ENCODE assay signal across 14 mouse cellular contexts in the genomic region with DNA sequence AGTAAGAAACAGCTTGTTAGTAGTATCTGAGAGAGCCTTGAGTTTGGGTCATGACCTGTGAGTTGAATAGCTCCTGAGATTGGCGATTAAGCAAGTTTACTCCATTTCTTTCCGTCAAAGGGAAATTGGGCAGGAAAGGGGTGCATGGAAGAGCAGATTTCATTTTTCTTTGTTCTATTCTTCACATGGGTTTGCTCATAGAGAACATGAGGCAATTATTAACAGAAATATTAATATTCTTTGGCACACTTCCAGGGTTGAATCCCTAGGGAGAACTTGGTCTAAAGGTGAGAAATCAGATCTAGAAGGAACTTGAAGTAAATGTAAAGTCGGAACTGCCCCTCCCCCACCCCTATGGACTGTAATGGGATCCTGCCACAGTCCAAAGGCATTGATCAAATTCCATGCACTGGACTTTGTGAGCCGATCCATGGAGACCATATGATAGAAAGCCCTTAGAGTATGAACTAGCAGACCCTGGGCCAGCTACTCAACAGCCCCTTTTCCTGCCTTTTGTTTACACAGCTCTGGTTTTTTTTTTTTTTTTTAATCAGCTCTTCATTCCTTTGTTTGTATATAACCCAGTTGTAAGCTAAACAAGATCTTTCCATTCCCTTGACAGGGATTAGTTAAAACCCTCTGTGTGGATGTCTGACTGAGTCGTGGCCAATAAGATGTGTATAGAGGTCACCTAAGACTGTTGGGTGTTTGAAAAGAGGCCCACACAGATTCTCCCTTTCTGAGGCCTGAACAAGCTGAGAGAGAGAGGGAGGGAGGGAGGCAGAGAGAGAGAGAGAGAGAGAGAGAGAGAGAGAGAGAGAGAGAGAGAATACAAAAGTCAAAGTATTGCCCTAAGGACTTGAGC. TPM values are rescaled to one million over a fixed set of nuclear protein-coding genes. Genes with fewer than 3 reads are reported as not detected.
A peak's percentile ranks its signal among the peaks of the same experiment; 100 is the strongest.
DNase-seq lines count a peak whose midpoint lies in the region; ATAC-seq and TF ChIP-seq lines count a peak whose summit lies in the region.
"Had no signal": no experiment of that assay in that cellular context is flagged by ENCODE, and none has a peak within 500 bp of the region (broad histone marks: within the 10 kb centered on the region; RNA-seq: fewer than 3 reads in every experiment).

No protein-coding gene starts in this region.

- H3K27me3 ChIP-seq in hindbrain, embryonic 10.5 days (ENCODE audit: insufficient read depth, poor library complexity, severe bottlenecking) = no peaks in the 10 kb centered on the region
- no peaks in the 10 kb centered on the region for H3K27me3 ChIP-seq in hindbrain, embryonic 14.5 days (ENCODE audit: control insufficient read depth, insufficient read depth, low read length)
- H3K27me3 ChIP-seq in lung, embryonic 14.5 days (ENCODE audit: insufficient read depth, low read length) = no peaks in the 10 kb centered on the region
- H3K27me3 ChIP-seq in embryonic facial prominence, embryonic 10.5 days (replicated peaks; ENCODE audit: low read depth, poor library complexity, severe bottlenecking) = no peaks in the 10 kb centered on the region
- H3K27me3 ChIP-seq in midbrain, embryonic 14.5 days (ENCODE audit: control insufficient read depth, insufficient read depth, low read length) = no peaks in the 10 kb centered on the region

- H3K4me2 ChIP-seq in hindbrain, embryonic 14.5 days (replicated peaks) = no peak overlapping the region
- H3K4me2 ChIP-seq in lung, embryonic 14.5 days = no peak overlapping the region
- H3K4me2 ChIP-seq in midbrain, embryonic 14.5 days (ENCODE audit: low read length) = no peak overlapping the region

- DNase-seq in hindbrain, embryonic 10.5 days (ENCODE audit: low spot score) = peak; percentile 41
- DNase-seq in hindbrain, embryonic 14.5 days (ENCODE audit: low spot score) = no peak
- DNase-seq in lung, embryonic 14.5 days = peak; percentile 55
- DNase-seq in lung, postnatal 10 days = no peak
- DNase-seq in embryonic facial prominence, embryonic 10.5 days (ENCODE audit: low spot score) = peak; percentile 59
- DNase-seq in midbrain, embryonic 14.5 days = peak; percentile 18
- no peak for DNase-seq in gastrocnemius, postnatal 36 days
- DNase-seq in adrenal gland, postnatal 36 days = no peak
- DNase-seq: adrenal gland, postnatal 25 days; cerebellum, postnatal 36 days; heart, postnatal 36 days; right cerebral cortex, postnatal 14 days; thymus, postnatal 25 days had no signal

- ATAC-seq in hindbrain, embryonic 14.5 days (ENCODE audit: low FRiP score) = no peak
- ATAC-seq in lung, embryonic 14.5 days (ENCODE audit: insufficient read depth) = peak; percentile 87
- ATAC-seq in midbrain, embryonic 14.5 days (ENCODE audit: low FRiP score, low TSS enrichment) = no peak

- 59% methylated on average over 5 of the region's 5 CpGs for WGBS in hindbrain, embryonic 10.5 days
- WGBS in hindbrain, embryonic 14.5 days = 68% methylated on average over 5 of the region's 5 CpGs
- 16% methylated on average over 5 of the region's 5 CpGs for WGBS in lung, embryonic 14.5 days
- WGBS in embryonic facial prominence, embryonic 10.5 days = 33% methylated on average over 5 of the region's 5 CpGs
- WGBS in midbrain, embryonic 14.5 days = 39% methylated on average over 5 of the region's 5 CpGs

- H3K9me3 ChIP-seq in hindbrain, embryonic 10.5 days = no peaks in the 10 kb centered on the region
- no peaks in the 10 kb centered on the region for H3K9me3 ChIP-seq in hindbrain, embryonic 14.5 days (ENCODE audit: control insufficient read depth, low read length)
- no peaks in the 10 kb centered on the region for H3K9me3 ChIP-seq in lung, embryonic 14.5 days (ENCODE audit: low read depth, low read length)
- no peaks in the 10 kb centered on the region for H3K9me3 ChIP-seq in embryonic facial prominence, embryonic 10.5 days
- H3K9me3 ChIP-seq in midbrain, embryonic 14.5 days (ENCODE audit: control insufficient read depth, low read length) = no peaks in the 10 kb centered on the region

- no peaks in the 10 kb centered on the region for H3K36me3 ChIP-seq in hindbrain, embryonic 10.5 days
- H3K36me3 ChIP-seq in hindbrain, embryonic 14.5 days (replicated peaks; ENCODE audit: control insufficient read depth, insufficient read depth) = no peaks in the 10 kb centered on the region
- no peaks in the 10 kb centered on the region for H3K36me3 ChIP-seq in lung, embryonic 14.5 days (ENCODE audit: insufficient read depth)
- no peaks in the 10 kb centered on the region for H3K36me3 ChIP-seq in embryonic facial prominence, embryonic 10.5 days (replicated peaks)
- no peaks in the 10 kb centered on the region for H3K36me3 ChIP-seq in midbrain, embryonic 14.5 days (ENCODE audit: control insufficient read depth, insufficient read depth, low read length)

- no peak for TF ChIP-seq CTCF in lung, embryonic 14.5 days (IDR thresholded peaks at IDR 0.05; ENCODE audit: low read depth)

- no peak overlapping the region for H3K4me3 ChIP-seq in hindbrain, embryonic 10.5 days
- H3K4me3 ChIP-seq in hindbrain, embryonic 14.5 days (replicated peaks; ENCODE audit: low read length) = no peak overlapping the region
- no peak overlapping the region for H3K4me3 ChIP-seq in lung, embryonic 14.5 days (ENCODE audit: low read depth, low read length)
- no peak overlapping the region for H3K4me3 ChIP-seq in embryonic facial prominence, embryonic 10.5 days
- H3K4me3 ChIP-seq in midbrain, embryonic 14.5 days (replicated peaks; ENCODE audit: low read depth, low read length) = no peak overlapping the region

- H3K27ac ChIP-seq in hindbrain, embryonic 10.5 days = no peak overlapping the region
- H3K27ac ChIP-seq in hindbrain, embryonic 14.5 days = no peak overlapping the region
- H3K27ac ChIP-seq in lung, embryonic 14.5 days (ENCODE audit: low read depth) = peak overlapping the region; percentile 63; the same call in 1 of the 2 replicates
- H3K27ac ChIP-seq in embryonic facial prominence, embryonic 10.5 days (replicated peaks) = peak overlapping the region; percentile 44; the same call in 1 of the 2 replicates
- no peak overlapping the region for H3K27ac ChIP-seq in midbrain, embryonic 14.5 days (replicated peaks; ENCODE audit: low read depth, low read length)

- H3K9ac ChIP-seq in hindbrain, embryonic 14.5 days = no peak overlapping the region
- H3K9ac ChIP-seq in lung, embryonic 14.5 days = no peak overlapping the region
- no peak overlapping the region for H3K9ac ChIP-seq in midbrain, embryonic 14.5 days (replicated peaks; ENCODE audit: low read length)

- intact Hi-C loops in gastrocnemius, postnatal 36 days (cut with DNase I) = no loop called here

- H3K4me1 ChIP-seq in hindbrain, embryonic 10.5 days (replicated peaks) = peaks cover 17% of the 10 kb centered on the region
- H3K4me1 ChIP-seq in hindbrain, embryonic 14.5 days (replicated peaks; ENCODE audit: control insufficient read depth, insufficient read depth, low read length) = no peaks in the 10 kb centered on the region
- peaks cover 10% of the 10 kb centered on the region for H3K4me1 ChIP-seq in lung, embryonic 14.5 days (ENCODE audit: insufficient read depth)
- peaks cover 17% of the 10 kb centered on the region for H3K4me1 ChIP-seq in embryonic facial prominence, embryonic 10.5 days
- no peaks in the 10 kb centered on the region for H3K4me1 ChIP-seq in midbrain, embryonic 14.5 days (ENCODE audit: control insufficient read depth, insufficient read depth, low read length)

RNA-seq across cellular contexts. Expression of gene Fras1, which starts 22.3 kb away (rescaled TPM):
- polyA plus RNA-seq in hindbrain, embryonic 10.5 days (2016; fragmentation: Nextera tagmentation; extraction: Ambion mirVana) = 7.7 and 8.5 TPM in 2 replicates
- polyA plus RNA-seq in hindbrain, embryonic 14.5 days (2014; fragmentation: Nextera tagmentation; extraction: Ambion mirVana) = 7.0 and 9.8 TPM in 2 replicates
- 30.5 and 34.2 TPM in 2 replicates for polyA plus RNA-seq in lung, embryonic 14.5 days (2014; fragmentation: Nextera tagmentation; extraction: Ambion mirVana)
- polyA plus RNA-seq in embryonic facial prominence, embryonic 10.5 days (2016; fragmentation: Nextera tagmentation; extraction: Ambion mirVana) = 11.1 and 12.8 TPM in 2 replicates
- polyA plus RNA-seq in midbrain, embryonic 14.5 days (2014; fragmentation: Nextera tagmentation; extraction: Ambion mirVana) = 6.3 and 7.8 TPM in 2 replicates
- total RNA-seq in gastrocnemius, postnatal 36 days (2021) = 1 to 10 TPM; 2.9 to 3.4 TPM
- 1 to 10 TPM; 2.0 to 2.4 TPM for total RNA-seq in adrenal gland, postnatal 36 days (2021)
- total RNA-seq: monocyte, adult 5-6 weeks had no signal

Comparison
In these comparisons a context has a peak if more than half of its experiments do, and no peak if none do; other contexts are left out.
1. DNase-seq: peak in hindbrain, embryonic 10.5 days (single experiment), lung, embryonic 14.5 days (single experiment), embryonic facial prominence, embryonic 10.5 days (single experiment) and midbrain, embryonic 14.5 days (single experiment); none in hindbrain, embryonic 14.5 days (single experiment), lung, postnatal 10 days (single experiment), gastrocnemius, postnatal 36 days (0 of 2) and adrenal gland, postnatal 36 days (0 of 2).
2. H3K27ac ChIP-seq: peak in lung, embryonic 14.5 days (single experiment) and embryonic facial prominence, embryonic 10.5 days (single experiment); none in hindbrain, embryonic 10.5 days (single experiment), hindbrain, embryonic 14.5 days (single experiment) and midbrain, embryonic 14.5 days (single experiment).